Mouse (Mus musculus): ENCODE measurements around the gene Eif5a. TPM values are rescaled to one million over a fixed set of nuclear protein-coding genes. Genes with fewer than 3 reads are reported as not detected.
A peak's percentile ranks its signal among the peaks of the same experiment; 100 is the strongest.

Gene Eif5a
- polyA plus RNA-seq, 1 experiment from 2014 or later, result 975 TPM

DNA sequence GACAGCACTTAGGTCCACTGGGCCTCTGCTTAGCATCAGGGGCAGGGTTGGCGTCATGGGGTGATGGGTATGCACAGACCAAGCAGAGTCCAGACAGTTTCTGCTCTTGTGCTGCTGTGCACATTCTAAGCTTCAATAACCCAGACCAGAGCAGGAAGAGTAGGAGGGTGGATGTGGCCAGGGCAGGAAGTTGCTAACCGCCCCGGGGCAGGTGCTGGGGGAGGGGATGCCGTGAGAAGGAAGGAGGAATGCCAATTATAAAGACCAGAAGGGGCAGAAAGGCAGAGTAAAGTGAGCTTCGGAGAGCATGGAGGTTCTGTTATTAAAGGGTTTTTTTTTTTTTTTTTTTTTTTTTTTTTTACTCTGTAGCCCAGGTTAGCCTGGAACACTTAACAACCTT is 27.1 kb downstream of the Eif5a start:
- 0 out of 2 replicates have a peak overlapping the region, but pooled peaks have one; percentile 10 for H3K4me3 ChIP-seq
- no peak overlapping the region; the same call in 1 of the 2 replicates for H3K27ac ChIP-seq
- peaks cover 3% of the 10 kb centered on the region; the same call in 1 of the 2 replicates for H3K27me3 ChIP-seq
- peaks cover 30% of the 10 kb centered on the region for H3K4me1 ChIP-seq (replicated peaks)
- 62% methylated on average over 5 of the region's 5 CpGs for WGBS
- no peaks in the 10 kb centered on the region for H3K9me3 ChIP-seq (replicated peaks)
- H3K36me3 ChIP-seq, result no peaks in the 10 kb centered on the region
- no peak overlapping the region for H3K9ac ChIP-seq
- no peak; the same call in 1 of the 2 replicates for ATAC-seq (replicated peaks; ENCODE audit: insufficient number of reproducible peaks, insufficient read depth, low FRiP score, low read depth)
- no peak overlapping the region for H3K4me2 ChIP-seq

DNA sequence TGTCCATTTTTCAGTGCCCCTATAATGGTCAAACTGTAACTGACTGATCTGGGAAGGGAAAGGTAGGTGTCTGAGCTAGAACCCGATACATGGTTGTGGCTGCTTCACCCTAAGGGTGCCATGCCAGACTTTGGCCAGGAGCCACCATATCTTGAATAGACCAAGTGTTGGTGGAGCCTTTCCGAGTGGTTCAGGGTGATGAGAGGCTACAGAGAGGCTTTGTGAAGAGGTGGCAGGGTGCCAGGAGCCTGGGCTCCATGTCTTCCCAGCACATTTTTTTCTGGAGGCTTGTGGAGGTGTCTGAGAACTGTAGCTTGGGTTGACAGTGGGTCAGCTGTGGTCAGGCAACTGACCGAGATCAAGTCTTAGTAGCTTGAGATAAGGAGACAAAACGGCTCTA is 30.3 kb downstream of the Eif5a start:
- 21% methylated on average over 4 of the region's 4 CpGs for WGBS
- Histone ChIP-seq H3K27me3 (peaks cover 3% of the 10 kb centered on the region; the same call in 1 of the 2 replicates), H3K4me3 (no peak overlapping the region), H3K9ac (no peak overlapping the region), H3K4me2 (no peak overlapping the region), H3K27ac (no peak overlapping the region), H3K36me3 (no peaks in the 10 kb centered on the region), H3K4me1 (replicated peaks) (peaks cover 29% of the 10 kb centered on the region), H3K9me3 (replicated peaks) (no peaks in the 10 kb centered on the region)
- ATAC-seq (replicated peaks; ENCODE audit: insufficient number of reproducible peaks, insufficient read depth, low FRiP score, low read depth), result peak; percentile 49; the same call in 1 of the 2 replicates

DNA sequence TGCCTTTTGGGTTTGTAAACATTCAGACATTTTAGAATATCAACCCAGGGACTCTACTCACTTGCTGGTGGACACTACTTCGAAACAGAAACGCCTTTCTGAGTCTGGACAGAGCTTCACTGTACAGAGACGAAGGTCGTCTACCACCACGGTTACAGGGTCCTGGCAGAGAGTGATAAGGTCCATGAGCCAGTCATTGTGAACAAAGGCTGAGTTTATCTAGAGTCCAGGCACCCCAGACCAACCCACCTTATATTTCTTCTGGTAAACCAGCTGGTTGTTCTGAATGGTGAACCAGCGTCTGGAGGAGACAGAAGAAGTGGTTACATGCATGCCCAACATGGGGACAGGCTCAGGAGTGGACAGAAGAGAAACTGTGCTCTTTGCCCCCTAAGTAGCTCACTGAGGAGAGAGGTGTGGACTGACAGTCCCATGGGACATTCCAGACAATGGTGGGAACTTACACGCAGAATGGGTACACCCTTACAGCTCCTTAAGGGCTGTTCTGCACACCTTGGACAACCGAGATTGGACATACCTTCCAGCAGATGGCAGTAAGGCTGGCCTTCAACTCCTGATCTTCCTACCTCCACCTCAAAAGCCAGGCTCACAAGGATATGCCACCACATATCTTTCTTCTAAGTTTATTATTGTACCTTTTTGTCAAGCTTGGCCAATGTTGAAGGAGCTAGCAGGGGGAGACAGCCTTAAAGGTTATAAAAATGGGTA is 34.7 kb downstream of the Eif5a start:
- Histone ChIP-seq H3K27ac (no peak overlapping the region), H3K4me1 (replicated peaks) (peaks cover 35% of the 10 kb centered on the region), H3K4me3 (no peak overlapping the region), H3K4me2 (no peak overlapping the region), H3K9ac (no peak overlapping the region), H3K27me3 (peaks cover 3% of the 10 kb centered on the region; the same call in 1 of the 2 replicates), H3K9me3 (replicated peaks) (no peaks in the 10 kb centered on the region), H3K36me3 (no peaks in the 10 kb centered on the region)
- WGBS, result 49% methylated on average over 8 of the region's 8 CpGs
- ATAC-seq (replicated peaks; ENCODE audit: insufficient number of reproducible peaks, insufficient read depth, low FRiP score, low read depth), result no peak

DNA sequence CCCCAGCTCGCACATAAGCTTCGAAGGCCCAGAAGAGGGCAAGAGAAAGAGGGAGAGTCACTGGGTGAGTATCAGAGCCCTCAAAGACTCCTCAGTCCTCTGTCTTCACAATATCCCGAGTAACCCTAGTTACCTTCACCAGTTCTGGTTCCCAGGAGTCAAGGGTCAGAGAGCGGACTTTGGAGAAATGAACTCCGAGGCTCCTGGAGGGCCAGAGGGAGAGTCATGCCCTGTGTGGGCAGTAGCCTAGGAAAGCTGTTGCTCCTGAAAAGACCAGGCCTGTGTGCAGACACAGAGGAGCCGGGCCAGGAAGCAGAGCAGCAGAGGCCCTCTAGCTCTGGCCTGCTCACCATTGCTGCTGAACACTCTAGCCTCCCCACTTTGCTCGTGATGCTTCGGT is 37.1 kb downstream of the Eif5a start:
- Histone ChIP-seq H3K4me2 (peak overlapping the region; percentile 13; the same call in 1 of the 2 replicates), H3K4me1 (replicated peaks) (peaks cover 30% of the 10 kb centered on the region), H3K9ac (no peak overlapping the region), H3K9me3 (replicated peaks) (no peaks in the 10 kb centered on the region), H3K36me3 (no peaks in the 10 kb centered on the region), H3K27ac (peak overlapping the region; percentile 40), H3K27me3 (no peaks in the 10 kb centered on the region; the same call in 1 of the 2 replicates), H3K4me3 (no peak overlapping the region)
- WGBS, result 70% methylated on average over 8 of the region's 8 CpGs
- ATAC-seq (replicated peaks; ENCODE audit: insufficient number of reproducible peaks, insufficient read depth, low FRiP score, low read depth), result no peak

DNA sequence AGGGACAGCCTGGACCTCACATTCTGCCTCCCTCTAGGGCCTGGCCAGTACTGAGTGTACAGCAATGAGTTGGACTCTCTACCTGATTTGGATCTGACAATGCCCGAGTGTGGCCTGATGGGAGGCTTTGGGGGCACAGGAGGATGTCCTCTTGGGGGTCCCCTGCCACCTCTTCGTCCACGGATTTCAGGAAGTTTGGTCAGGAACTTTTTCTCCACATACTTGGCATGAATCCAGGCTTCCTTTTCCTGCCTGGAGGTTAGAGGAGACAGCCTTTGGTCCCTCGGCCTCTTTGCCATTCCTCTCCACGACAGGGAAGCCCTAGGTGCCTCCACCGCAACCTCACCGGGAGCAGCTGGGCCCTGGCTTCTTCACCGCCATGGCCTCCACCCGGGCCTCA is 37.5 kb downstream of the Eif5a start:
- no peaks in the 10 kb centered on the region; the same call in 1 of the 2 replicates for H3K27me3 ChIP-seq
- H3K9ac ChIP-seq, result no peak overlapping the region
- peak overlapping the region; percentile 40 for H3K27ac ChIP-seq
- H3K36me3 ChIP-seq, result no peaks in the 10 kb centered on the region
- no peak for ATAC-seq (replicated peaks; ENCODE audit: insufficient number of reproducible peaks, insufficient read depth, low FRiP score, low read depth)
- no peaks in the 10 kb centered on the region for H3K9me3 ChIP-seq (replicated peaks)
- peak overlapping the region; percentile 13; the same call in 1 of the 2 replicates for H3K4me2 ChIP-seq
- no peak overlapping the region for H3K4me3 ChIP-seq
- H3K4me1 ChIP-seq (replicated peaks), result peaks cover 32% of the 10 kb centered on the region
- 53% methylated on average over 9 of the region's 9 CpGs for WGBS

DNA sequence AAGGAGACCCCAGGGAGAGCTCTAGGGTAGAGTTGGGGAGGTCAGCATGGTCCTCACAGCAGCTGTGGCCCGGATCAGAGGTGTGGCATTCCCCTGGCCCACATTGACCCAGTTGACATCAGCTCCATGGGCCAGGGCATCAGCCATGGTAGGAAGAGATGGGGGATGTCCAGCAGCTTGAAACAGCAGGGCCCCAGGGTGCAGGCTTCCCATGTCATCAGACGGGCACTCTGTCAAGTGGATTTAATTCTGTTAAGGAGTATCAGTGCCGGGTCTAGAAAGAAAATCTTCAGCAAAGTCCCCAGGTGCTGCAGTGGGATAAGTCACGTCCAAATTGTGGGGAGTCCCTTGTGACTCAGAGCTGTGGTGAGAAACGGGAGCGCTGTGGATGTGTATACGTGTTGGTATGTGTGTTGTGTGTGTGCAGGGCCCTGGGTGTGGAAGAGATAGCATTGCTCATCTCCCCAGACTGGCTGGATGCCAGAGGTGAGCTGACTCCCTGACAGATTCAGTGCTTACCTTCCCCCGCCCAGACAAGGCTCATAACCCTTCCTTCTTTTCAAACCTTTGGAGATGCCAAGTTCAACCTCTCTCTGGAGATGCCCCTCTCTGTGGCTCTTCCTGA is 38.1 kb downstream of the Eif5a start:
- Histone ChIP-seq H3K4me3 (no peak overlapping the region), H3K4me1 (replicated peaks) (peaks cover 35% of the 10 kb centered on the region), H3K27ac (no peak overlapping the region; the same call in 1 of the 2 replicates), H3K36me3 (no peaks in the 10 kb centered on the region), H3K27me3 (no peaks in the 10 kb centered on the region; the same call in 1 of the 2 replicates), H3K9me3 (replicated peaks) (no peaks in the 10 kb centered on the region), H3K9ac (no peak overlapping the region), H3K4me2 (no peak overlapping the region)
- 79% methylated on average over 8 of the region's 8 CpGs for whole genome bisulfite sequencing
- no peak for ATAC-seq (replicated peaks; ENCODE audit: insufficient number of reproducible peaks, insufficient read depth, low FRiP score, low read depth)

DNA sequence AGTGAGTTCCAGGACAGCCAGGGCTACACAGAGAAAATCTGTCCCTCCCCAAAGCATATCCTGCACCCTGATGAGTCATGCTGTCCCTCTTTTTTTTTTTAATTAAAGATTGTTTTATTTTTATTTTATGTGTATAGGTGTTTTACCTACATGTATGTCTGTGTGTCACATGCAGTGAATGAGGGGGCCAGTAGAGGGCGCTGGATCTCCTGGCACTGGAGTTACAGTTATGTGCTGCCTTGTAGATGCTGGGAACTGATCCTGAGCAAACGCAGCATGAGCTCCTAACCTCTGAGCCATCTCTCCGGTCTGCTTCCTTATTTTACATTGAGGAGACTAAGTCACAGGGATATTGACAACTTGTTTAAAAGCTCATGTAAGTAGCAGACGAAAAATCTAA is 38.7 kb downstream of the Eif5a start:
- Histone ChIP-seq H3K4me3 (no peak overlapping the region), H3K9me3 (replicated peaks) (no peaks in the 10 kb centered on the region), H3K4me1 (replicated peaks) (peaks cover 35% of the 10 kb centered on the region), H3K36me3 (no peaks in the 10 kb centered on the region), H3K4me2 (no peak overlapping the region), H3K27ac (no peak overlapping the region), H3K27me3 (no peaks in the 10 kb centered on the region; the same call in 1 of the 2 replicates), H3K9ac (no peak overlapping the region)
- ATAC-seq (replicated peaks; ENCODE audit: insufficient number of reproducible peaks, insufficient read depth, low FRiP score, low read depth), result no peak
- WGBS, result 62% methylated on average over 4 of the region's 4 CpGs

DNA sequence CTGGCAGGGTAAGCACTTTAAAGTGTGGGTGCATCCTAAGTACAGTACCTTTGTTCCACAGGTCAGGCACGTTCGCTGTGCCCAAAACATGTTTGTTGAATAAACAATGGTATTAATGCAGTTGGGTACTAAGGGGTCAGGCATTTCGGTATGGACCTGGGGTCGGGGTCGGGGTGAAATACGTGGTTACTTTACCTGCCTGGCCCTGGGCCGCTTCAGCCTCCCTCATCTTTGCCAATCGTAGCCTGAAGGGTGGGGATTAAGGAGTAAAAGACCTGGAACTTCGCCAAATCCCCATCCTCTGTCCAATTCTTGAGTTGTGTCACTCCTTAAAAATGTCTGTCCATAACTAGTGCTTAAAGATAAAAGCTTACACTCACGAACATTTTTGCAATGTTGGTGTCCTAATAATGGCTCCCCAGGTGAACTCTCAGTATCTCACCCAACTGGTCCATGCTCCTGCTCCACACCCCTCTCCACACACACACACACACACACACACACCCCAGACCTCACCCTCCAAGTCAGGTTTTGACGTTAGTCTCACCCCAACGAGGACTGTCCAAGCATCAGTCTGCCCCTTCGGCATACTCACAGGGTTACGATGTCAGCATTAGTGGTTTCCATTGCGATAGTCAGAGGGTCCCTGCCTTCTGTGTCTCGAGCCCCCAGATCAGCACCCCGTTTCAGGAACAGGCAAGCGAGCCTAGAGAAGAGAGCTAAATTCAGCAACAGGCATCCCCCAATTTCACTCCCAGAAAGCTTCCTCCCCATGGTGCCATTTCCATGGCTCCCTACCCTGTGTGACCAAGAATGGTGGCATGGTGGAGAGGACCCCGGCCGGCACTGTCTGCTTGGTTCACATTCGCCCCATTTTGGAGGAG is 39.7 kb downstream of the Eif5a start:
- H3K36me3 ChIP-seq, result no peaks in the 10 kb centered on the region
- peak overlapping the region; percentile 92 for H3K27ac ChIP-seq
- peak overlapping the region; percentile 64 for H3K4me3 ChIP-seq
- no peak for ATAC-seq (replicated peaks; ENCODE audit: insufficient number of reproducible peaks, insufficient read depth, low FRiP score, low read depth)
- peak overlapping the region; percentile 74 for H3K9ac ChIP-seq
- 62% methylated on average over 21 of the region's 21 CpGs for WGBS
- no peaks in the 10 kb centered on the region for H3K9me3 ChIP-seq (replicated peaks)
- H3K27me3 ChIP-seq, result no peaks in the 10 kb centered on the region; the same call in 1 of the 2 replicates
- peaks cover 40% of the 10 kb centered on the region for H3K4me1 ChIP-seq (replicated peaks)
- peak overlapping the region; percentile 80 for H3K4me2 ChIP-seq

DNA sequence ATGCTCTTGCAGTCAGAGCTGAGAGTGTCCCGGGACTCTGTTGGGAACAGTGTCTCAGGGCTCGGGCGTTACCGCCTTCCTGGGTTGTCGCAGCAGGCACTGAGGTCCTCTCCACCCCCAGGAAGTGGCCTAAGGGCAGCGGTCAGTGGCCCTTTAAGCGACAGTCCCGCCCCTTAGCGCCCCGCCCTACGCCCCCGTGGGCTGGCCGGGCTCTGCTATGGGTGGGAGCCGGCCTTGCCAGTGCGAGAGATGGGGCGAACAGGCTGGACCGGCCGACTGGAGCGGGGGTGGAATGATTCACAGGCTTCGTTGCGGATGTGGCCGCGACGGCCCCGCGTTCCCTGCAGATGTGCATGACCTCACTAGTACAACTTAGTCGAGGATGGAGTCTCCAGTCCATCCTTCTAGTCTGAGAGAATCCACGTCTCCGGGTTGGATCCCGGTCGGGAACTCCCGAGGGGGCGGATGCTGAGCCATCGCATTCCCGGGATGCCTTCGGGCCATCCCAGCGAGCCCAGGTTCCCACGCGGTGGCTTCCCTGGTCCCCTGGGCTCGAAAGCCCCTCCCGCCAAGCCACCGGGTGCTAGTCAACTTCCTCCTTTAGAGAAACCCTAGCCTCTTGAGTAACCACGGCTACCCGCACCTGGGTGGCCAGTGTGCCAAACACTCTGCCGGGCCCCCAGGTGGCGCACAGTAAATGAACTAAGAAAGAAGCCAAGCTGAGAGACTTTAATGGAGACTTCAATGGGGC is 40.7 kb downstream of the Eif5a start, which contains the start of gene Kctd11:
Gene Kctd11 (minus strand): TSS at position 554 of the 751 bp plus-strand sequence.
- H3K4me2 ChIP-seq, result peak within 1 kb of the TSS; percentile 80
- H3K9ac ChIP-seq, result peak within 1 kb of the TSS; percentile 74
- H3K36me3 ChIP-seq, result no peaks in the 10 kb centered on the region
- peak; percentile 90 for ATAC-seq (replicated peaks; ENCODE audit: insufficient number of reproducible peaks, insufficient read depth, low FRiP score, low read depth)
- under 1% methylated on average over 46 of the region's 46 CpGs for WGBS
- peaks cover 47% of the 10 kb centered on the region for H3K4me1 ChIP-seq (replicated peaks)
- peak within 1 kb of the TSS; percentile 64 for H3K4me3 ChIP-seq
- H3K27ac ChIP-seq, result peak within 1 kb of the TSS; percentile 92
- H3K27me3 ChIP-seq, result no peaks in the 10 kb centered on the region; the same call in 1 of the 2 replicates
- no peaks in the 10 kb centered on the region for H3K9me3 ChIP-seq (replicated peaks)

DNA sequence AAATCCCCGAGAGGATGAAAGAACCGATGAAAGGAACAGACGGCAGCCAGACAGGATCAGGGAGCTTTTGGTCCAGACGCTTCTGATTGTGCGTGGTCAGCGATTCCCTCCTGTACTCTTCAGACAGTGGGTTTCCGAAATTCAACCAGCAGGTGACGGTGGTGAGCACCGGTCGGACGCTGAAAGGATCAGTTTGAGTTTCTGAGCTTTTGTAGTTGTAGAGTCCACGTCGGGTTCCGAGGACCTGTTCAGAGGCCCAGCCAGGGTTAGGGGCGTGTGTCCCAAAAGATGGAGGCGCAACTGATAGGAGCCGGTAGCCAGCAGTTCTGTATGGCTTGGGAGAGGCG is 41.3 kb downstream of the Eif5a start:
- H3K9ac ChIP-seq, result peak overlapping the region; percentile 74
- WGBS, result under 1% methylated on average over 18 of the region's 18 CpGs
- H3K4me3 ChIP-seq, result peak overlapping the region; percentile 64
- peak overlapping the region; percentile 80 for H3K4me2 ChIP-seq
- H3K27ac ChIP-seq, result peak overlapping the region; percentile 92
- peak; percentile 37 for ATAC-seq (replicated peaks; ENCODE audit: insufficient number of reproducible peaks, insufficient read depth, low FRiP score, low read depth)
- no peaks in the 10 kb centered on the region; the same call in 1 of the 2 replicates for H3K27me3 ChIP-seq
- no peaks in the 10 kb centered on the region for H3K9me3 ChIP-seq (replicated peaks)
- peaks cover 52% of the 10 kb centered on the region for H3K4me1 ChIP-seq (replicated peaks)
- no peaks in the 10 kb centered on the region for H3K36me3 ChIP-seq

Measured in heart, embryonic 15.5 days (tissue).